Mouse (Mus musculus): Measurements from ENCODE around the gene Tmem220. TPM values are rescaled to one million over a fixed set of nuclear protein-coding genes. Genes with fewer than 3 reads are reported as not detected.
A peak's percentile ranks its signal among the peaks of the same experiment; 100 is the strongest.

The Tmem220 gene
- polyA plus RNA-seq, 1 experiment = not detected

DNA sequence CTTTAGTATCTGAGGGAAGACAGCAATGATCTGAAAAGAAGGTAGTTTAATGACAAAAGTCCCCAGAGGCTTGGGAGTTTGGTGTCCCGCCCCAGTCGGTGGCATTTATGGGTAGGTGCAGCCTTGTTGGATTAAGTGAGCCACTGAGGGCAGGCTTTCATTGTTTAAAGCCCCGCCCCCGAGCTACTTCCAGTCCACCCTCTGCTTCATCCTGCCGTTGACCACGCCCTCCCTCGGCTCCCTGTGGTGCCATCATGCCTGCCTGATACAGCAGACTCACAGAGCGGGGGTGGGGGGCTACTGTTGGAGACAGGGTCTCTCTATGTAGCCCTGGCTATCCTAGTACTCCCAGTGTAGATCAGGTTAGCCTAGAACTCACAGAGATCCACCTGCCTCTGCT is 18.1 kb downstream of the Tmem220 start:
- Histone ChIP-seq H3K4me3 (replicated peaks; ENCODE audit: control insufficient read depth, low read depth, low read length) (no peak overlapping the region), H3K4me1 (ENCODE audit: control insufficient read depth, insufficient read depth, low read length) (peaks cover 6% of the 10 kb centered on the region), H3K27ac (ENCODE audit: control insufficient read depth, insufficient read depth, low read depth, low read length, poor library complexity) (no peak overlapping the region)
- 78% methylated on average over 8 of the region's 8 CpGs for WGBS
- TF ChIP-seq CTCF (IDR thresholded peaks at IDR 0.05; ENCODE audit: control insufficient read depth, insufficient read depth, low read length) (no peak), POLR2A (IDR thresholded peaks at IDR 0.05; ENCODE audit: borderline replicate concordance, control insufficient read depth, low read depth, low read length) (no peak)

DNA sequence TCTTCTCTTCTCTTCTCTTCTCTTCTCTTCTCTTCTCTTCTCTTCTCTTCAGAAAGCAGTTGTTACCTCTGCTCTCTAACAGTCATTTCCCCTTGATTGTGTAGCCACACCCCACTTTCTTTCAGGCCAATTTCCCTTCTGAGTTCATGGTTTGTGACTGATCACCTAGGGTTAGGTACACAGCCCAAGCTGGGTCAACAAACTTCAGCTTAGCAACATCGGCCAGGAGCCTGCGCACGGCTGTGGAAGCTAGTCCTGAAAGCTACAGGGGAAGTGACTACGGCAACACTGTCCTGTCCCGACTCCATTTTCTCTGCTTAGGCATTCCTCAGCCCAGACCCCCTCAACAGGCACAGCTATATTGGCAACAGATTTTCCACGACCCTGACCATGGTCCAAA is 20.0 kb downstream of the Tmem220 start:
- Histone ChIP-seq H3K27ac (ENCODE audit: control insufficient read depth, insufficient read depth, low read depth, low read length, poor library complexity) (no peak overlapping the region), H3K4me3 (replicated peaks; ENCODE audit: control insufficient read depth, low read depth, low read length) (no peak overlapping the region), H3K4me1 (ENCODE audit: control insufficient read depth, insufficient read depth, low read length) (peaks cover 6% of the 10 kb centered on the region)
- 68% methylated on average over 6 of the region's 6 CpGs for WGBS
- TF ChIP-seq POLR2A (IDR thresholded peaks at IDR 0.05; ENCODE audit: borderline replicate concordance, control insufficient read depth, low read depth, low read length) = no peak
- no peak for TF ChIP-seq CTCF (IDR thresholded peaks at IDR 0.05; ENCODE audit: control insufficient read depth, insufficient read depth, low read length)

DNA sequence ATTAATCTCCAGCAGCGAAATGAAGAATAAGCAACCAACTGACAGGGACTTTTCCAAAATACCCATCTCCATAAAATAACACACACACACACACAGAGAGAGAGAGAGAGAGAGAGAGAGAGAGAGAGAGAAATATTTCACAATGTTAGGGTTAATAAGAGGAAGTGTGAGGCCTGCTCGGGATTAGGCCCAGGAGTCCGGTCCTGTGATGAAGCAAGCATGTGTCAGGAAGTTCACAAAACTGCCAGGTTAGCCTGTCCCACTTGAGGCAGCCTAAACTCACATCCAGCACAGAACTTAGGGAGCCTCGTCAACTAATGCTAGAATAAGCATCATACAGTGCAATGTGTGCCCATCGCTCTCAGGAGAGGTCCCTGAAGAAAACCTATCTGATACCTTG is 22.2 kb downstream of the Tmem220 start:
- TF ChIP-seq CTCF (IDR thresholded peaks at IDR 0.05; ENCODE audit: control insufficient read depth, insufficient read depth, low read length) = no peak
- TF ChIP-seq POLR2A (IDR thresholded peaks at IDR 0.05; ENCODE audit: borderline replicate concordance, control insufficient read depth, low read depth, low read length) = no peak
- H3K4me3 ChIP-seq (replicated peaks; ENCODE audit: control insufficient read depth, low read depth, low read length) = no peak overlapping the region
- H3K27ac ChIP-seq (ENCODE audit: control insufficient read depth, insufficient read depth, low read depth, low read length, poor library complexity) = no peak overlapping the region
- H3K4me1 ChIP-seq (ENCODE audit: control insufficient read depth, insufficient read depth, low read length) = peaks cover 6% of the 10 kb centered on the region
- WGBS = 31% methylated on average over 5 of the region's 5 CpGs

DNA sequence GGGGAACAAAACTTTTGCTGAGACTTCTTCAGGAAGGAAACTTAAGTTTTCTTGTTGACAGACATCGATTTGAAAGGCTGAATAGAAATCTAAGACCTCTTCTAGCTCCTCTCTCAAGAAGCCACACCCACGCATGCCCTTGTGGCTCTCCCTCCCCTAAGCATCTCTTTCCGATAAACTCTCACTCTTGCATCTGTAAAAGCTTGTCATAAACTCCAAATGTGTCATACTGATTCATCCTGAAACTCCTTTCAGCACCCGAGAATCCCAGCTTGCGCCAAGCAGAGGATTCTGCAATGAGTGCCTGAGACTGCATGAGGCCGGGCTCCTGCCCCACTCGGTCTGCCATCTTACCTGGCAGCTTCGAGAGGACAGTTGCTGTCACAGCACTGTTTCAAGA is 23.5 kb downstream of the Tmem220 start:
- Histone ChIP-seq H3K4me3 (replicated peaks; ENCODE audit: control insufficient read depth, low read depth, low read length) (no peak overlapping the region), H3K4me1 (ENCODE audit: control insufficient read depth, insufficient read depth, low read length) (peaks cover 6% of the 10 kb centered on the region), H3K27ac (ENCODE audit: control insufficient read depth, insufficient read depth, low read depth, low read length, poor library complexity) (no peak overlapping the region)
- 80% methylated on average over 8 of the region's 8 CpGs for whole genome bisulfite sequencing
- TF ChIP-seq CTCF (IDR thresholded peaks at IDR 0.05; ENCODE audit: control insufficient read depth, insufficient read depth, low read length) (no peak), POLR2A (IDR thresholded peaks at IDR 0.05; ENCODE audit: borderline replicate concordance, control insufficient read depth, low read depth, low read length) (no peak)

DNA sequence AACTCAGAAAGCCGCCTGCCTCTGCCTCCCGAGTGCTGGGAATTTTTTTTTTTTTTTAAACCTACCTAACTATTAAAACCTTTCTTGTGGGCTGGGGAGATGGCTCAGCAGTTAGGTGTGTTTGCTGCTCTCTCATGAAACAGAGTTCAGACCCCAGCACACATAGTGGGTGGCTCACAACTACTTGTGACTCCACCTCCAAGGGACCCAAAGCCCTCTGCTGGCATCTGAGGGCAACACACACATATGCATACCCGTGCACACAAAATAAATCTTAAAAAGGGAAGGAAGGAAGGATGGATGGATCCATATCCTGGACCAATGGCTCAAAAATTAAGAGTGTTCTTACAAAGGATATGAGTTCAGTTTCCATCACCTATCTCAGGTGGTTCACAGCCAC is 24.3 kb downstream of the Tmem220 start:
- 69% methylated on average over 3 of the region's 3 CpGs for WGBS
- no peak overlapping the region for H3K4me3 ChIP-seq (replicated peaks; ENCODE audit: control insufficient read depth, low read depth, low read length)
- no peak overlapping the region for H3K27ac ChIP-seq (ENCODE audit: control insufficient read depth, insufficient read depth, low read depth, low read length, poor library complexity)
- no peak for TF ChIP-seq CTCF (IDR thresholded peaks at IDR 0.05; ENCODE audit: control insufficient read depth, insufficient read depth, low read length)
- no peak for TF ChIP-seq POLR2A (IDR thresholded peaks at IDR 0.05; ENCODE audit: borderline replicate concordance, control insufficient read depth, low read depth, low read length)
- peaks cover 8% of the 10 kb centered on the region for H3K4me1 ChIP-seq (ENCODE audit: control insufficient read depth, insufficient read depth, low read length)

DNA sequence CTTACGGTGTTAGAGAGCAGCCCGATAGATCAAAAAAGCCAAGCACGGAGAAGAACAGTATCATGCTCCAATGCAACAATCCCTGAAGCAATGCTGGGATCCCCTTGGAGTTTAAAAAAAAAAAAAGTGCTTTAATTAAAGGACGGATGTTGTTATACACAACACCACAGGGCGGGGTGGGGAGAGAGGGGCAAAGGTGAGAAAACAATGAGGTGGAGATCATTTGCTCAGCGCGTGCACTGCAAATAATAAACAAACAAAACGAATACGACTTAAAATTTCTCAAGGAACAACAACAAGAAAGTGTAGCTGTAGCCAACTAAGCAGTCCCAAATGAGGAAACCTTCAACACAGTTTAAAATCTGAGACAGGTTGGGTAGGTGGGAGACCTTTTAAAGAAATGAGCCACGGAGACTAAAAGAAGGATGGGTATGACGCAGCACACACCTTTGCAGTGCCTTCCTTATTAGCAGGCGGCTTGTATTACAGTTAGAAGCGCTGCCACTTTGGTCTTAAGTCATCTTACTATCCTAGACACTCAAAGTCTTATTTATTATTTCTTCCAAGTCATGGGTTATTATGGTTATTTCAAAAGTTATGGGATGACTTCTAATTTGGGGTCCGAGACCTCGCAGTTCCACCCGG is 26.8 kb downstream of the Tmem220 start:
- Histone ChIP-seq H3K4me3 (replicated peaks; ENCODE audit: control insufficient read depth, low read depth, low read length) (peak overlapping the region; percentile 87), H3K4me1 (ENCODE audit: control insufficient read depth, insufficient read depth, low read length) (peaks cover 4% of the 10 kb centered on the region), H3K27ac (ENCODE audit: control insufficient read depth, insufficient read depth, low read depth, low read length, poor library complexity) (peak overlapping the region; percentile 91)
- WGBS = 14% methylated on average over 16 of the region's 16 CpGs
- no peak for TF ChIP-seq CTCF (IDR thresholded peaks at IDR 0.05; ENCODE audit: control insufficient read depth, insufficient read depth, low read length)
- TF ChIP-seq POLR2A (IDR thresholded peaks at IDR 0.05; ENCODE audit: borderline replicate concordance, control insufficient read depth, low read depth, low read length) = no peak

DNA sequence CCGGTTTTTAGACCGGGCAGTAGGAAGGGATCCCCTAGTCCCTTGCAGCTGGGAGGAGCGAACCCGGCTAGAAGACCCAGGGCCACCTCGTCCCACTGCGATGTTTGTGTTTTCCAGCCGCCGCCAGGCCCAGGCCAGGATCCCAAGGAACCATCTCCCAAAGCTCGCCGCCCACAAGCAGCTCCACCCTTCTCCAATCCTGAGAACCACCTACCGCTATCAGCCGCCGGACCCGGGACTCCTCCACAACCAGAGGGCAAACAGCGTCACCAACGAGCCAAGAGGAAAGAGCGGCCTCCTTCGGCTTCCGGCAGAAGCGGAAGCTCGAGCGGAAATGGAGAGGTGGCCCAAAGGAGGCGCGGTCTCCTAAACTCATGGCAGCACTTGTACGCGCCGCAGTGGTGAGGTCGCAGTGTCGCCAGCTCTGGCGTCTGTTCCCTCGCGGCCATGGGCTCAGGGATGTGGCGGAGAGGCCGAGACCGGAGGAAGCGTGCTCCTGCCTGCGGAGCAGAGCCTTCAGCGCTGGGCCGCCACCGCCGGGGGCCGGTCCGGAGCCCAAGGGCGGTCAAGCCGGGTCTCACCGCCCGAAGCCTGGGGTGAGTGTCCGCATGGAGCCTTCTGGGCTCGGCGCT is 27.5 kb downstream of the Tmem220 start, which contains the start of the genes Adprm and Sco1:
Gene Adprm, minus strand, starts transcription at position 274 of the 632 bp plus-strand sequence.
Gene Sco1, plus strand, starts transcription at position 350 of the 632 bp plus-strand sequence.
- Histone ChIP-seq H3K27ac (ENCODE audit: control insufficient read depth, insufficient read depth, low read depth, low read length, poor library complexity) (peak within 1 kb of the TSS; percentile 91), H3K4me1 (ENCODE audit: control insufficient read depth, insufficient read depth, low read length) (peaks cover 4% of the 10 kb centered on the region), H3K4me3 (replicated peaks; ENCODE audit: control insufficient read depth, low read depth, low read length) (peak within 1 kb of the TSS; percentile 87)
- TF ChIP-seq CTCF (IDR thresholded peaks at IDR 0.05; ENCODE audit: control insufficient read depth, insufficient read depth, low read length) (no peak), POLR2A (IDR thresholded peaks at IDR 0.05; ENCODE audit: borderline replicate concordance, control insufficient read depth, low read depth, low read length) (peak; percentile 66; the same call in 1 of the 2 replicates)
- under 1% methylated on average over 50 of the region's 50 CpGs for WGBS

DNA sequence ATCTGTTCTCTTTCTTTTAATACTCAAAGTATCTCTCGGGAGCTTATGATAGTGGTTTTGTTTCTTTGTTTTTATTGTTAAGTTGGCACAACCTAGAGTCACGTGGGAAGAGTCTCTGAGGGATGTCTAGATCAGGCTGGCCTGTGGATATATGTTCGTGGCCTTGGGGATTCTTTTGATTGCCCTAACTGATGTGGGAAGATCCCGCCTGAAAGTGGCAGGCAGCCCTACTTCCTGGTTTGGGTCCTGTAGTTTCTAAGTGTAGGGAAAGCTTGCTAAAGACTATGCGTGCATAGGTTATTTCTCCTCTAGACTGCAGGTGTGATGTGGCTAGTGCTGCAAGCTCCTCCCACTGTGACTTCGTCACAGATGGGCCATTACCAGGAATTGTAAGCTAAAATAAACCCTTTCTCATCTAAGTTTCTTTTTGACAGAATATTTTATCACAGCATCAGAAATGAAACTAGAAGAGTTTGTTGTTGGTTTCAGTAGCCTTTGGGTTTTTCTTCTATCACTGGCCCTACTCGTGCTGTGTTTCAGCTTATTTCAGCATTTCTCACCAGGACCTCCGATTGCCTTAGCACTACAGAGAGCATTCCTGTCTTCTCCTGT is 29.9 kb downstream of the Tmem220 start:
- TF ChIP-seq CTCF (IDR thresholded peaks at IDR 0.05; ENCODE audit: control insufficient read depth, insufficient read depth, low read length) = no peak
- no peak for TF ChIP-seq POLR2A (IDR thresholded peaks at IDR 0.05; ENCODE audit: borderline replicate concordance, control insufficient read depth, low read depth, low read length)
- no peak overlapping the region for H3K4me3 ChIP-seq (replicated peaks; ENCODE audit: control insufficient read depth, low read depth, low read length)
- H3K27ac ChIP-seq (ENCODE audit: control insufficient read depth, insufficient read depth, low read depth, low read length, poor library complexity) = no peak overlapping the region
- WGBS = 78% methylated on average over 8 of the region's 8 CpGs
- H3K4me1 ChIP-seq (ENCODE audit: control insufficient read depth, insufficient read depth, low read length) = peaks cover 2% of the 10 kb centered on the region

Data from bone marrow, adult 2 months (tissue).